Mouse (Mus musculus) thymus, postnatal 36 days (tissue): ENCODE measurements around the gene Plekhf1.

ENCODE experiments used
- DNase-seq, 2 experiments: peaks; one replicate each; pipeline ENCODE4 v3.0.0; 2022; ENCODE audit warnings: mixed read lengths in 2 of 2

The Plekhf1 gene

GRCm38 (mm10) chr7:38184786-38185185, 43.0 kb downstream of the Plekhf1 start:
- no peak for DNase-seq

- DNase-seq = no peak
Measured at GRCm38 (mm10) chr7:38184418-38184745, 43.4 kb downstream of the Plekhf1 start.

GRCm38 (mm10) chr7:38183709-38184417, 44.0 kb downstream of the Plekhf1 start:
- peak; percentile 85 to 87 for DNase-seq

GRCm38 (mm10) chr7:38182962-38183687, 44.7 kb downstream of the Plekhf1 start, which contains the start of gene 1600014C10Rik:
TSS of gene 1600014C10Rik (plus strand) at chr7:38183217.
- DNase-seq = peak in 1 of 2 experiments; percentile 55

- peak; percentile 82 to 86 for DNase-seq
Measured at GRCm38 (mm10) chr7:38182596-38182961, 45.2 kb downstream of the Plekhf1 start.

- DNase-seq = no peak
Measured at GRCm38 (mm10) chr7:38181366-38181765, 46.5 kb downstream of the Plekhf1 start.

- DNase-seq = no peak
Measured at GRCm38 (mm10) chr7:38179896-38180295, 47.9 kb downstream of the Plekhf1 start.

GRCm38 (mm10) chr7:38176056-38176455, 51.8 kb downstream of the Plekhf1 start:
- DNase-seq = no peak

- DNase-seq = peak; percentile 40 to 52
Measured at GRCm38 (mm10) chr7:38174321-38175148, 53.3 kb downstream of the Plekhf1 start.

- DNase-seq = no peak
Measured at GRCm38 (mm10) chr7:38173871-38174270, 53.9 kb downstream of the Plekhf1 start.

- DNase-seq = peak in 1 of 2 experiments; percentile 22
Measured at GRCm38 (mm10) chr7:38167724-38168141, 60.1 kb downstream of the Plekhf1 start.
